Mouse (Mus musculus) midbrain, embryonic 14.5 days (tissue): ENCODE measurements around the gene Cfb. TPM values are rescaled to one million over a fixed set of nuclear protein-coding genes. Genes with fewer than 3 reads are reported as not detected.

Source experiments
- ATAC-seq: fragments of 200-750 bp; cut with Nextera tagmentation; 2 replicates; pipeline ENCODE4 v1.8.0; 2017; ENCODE audit warnings: moderate number of reproducible peaks, moderate library complexity; ENCODE audit not compliant: low FRiP score, low TSS enrichment
- DNase-seq: peaks from one replicate; pipeline ENCODE4 v3.0.0-alpha.2; 2015
- H3K27ac ChIP-seq: fragments of 300-500 bp; sonication (generic); replicated peaks from 2 replicates; pipeline ENCODE4 v1.5.1; 2014; ENCODE audit warnings: mild to moderate bottlenecking, low read depth, low read length, moderate library complexity
- H3K27me3 ChIP-seq: fragments of 300-500 bp; sonication (generic); 2 replicates; pipeline ENCODE4 v1.6.1; 2014; ENCODE audit warnings: low read length, control low read depth, mixed read lengths; ENCODE audit not compliant: control insufficient read depth, insufficient read depth
- H3K36me3 ChIP-seq: fragments of 300-500 bp; sonication (generic); 2 replicates; pipeline ENCODE4 v1.6.1; 2014; ENCODE audit warnings: low read length, control low read depth; ENCODE audit not compliant: control insufficient read depth, insufficient read depth
- H3K4me1 ChIP-seq: fragments of 300-500 bp; sonication (generic); 2 replicates; pipeline ENCODE4 v1.6.1; 2014; ENCODE audit warnings: mild to moderate bottlenecking, antibody characterized with exemption, low read length, control low read depth; ENCODE audit not compliant: control insufficient read depth, insufficient read depth
- H3K4me2 ChIP-seq: fragments of 300-500 bp; sonication (generic); 2 replicates; pipeline ENCODE4 v1.6.1; 2014; ENCODE audit warnings: mild to moderate bottlenecking, low read length, moderate library complexity
- H3K4me3 ChIP-seq: fragments of 300-500 bp; sonication (generic); replicated peaks from 2 replicates; pipeline ENCODE4 v1.5.1; 2014; ENCODE audit warnings: low read depth, low read length
- H3K9ac ChIP-seq: fragments of 300-500 bp; sonication (generic); replicated peaks from 2 replicates; pipeline ENCODE4 v1.6.1; 2014; ENCODE audit warnings: mild to moderate bottlenecking, low read length, moderate library complexity
- H3K9me3 ChIP-seq: fragments of 300-500 bp; sonication (generic); 2 replicates; pipeline ENCODE4 v1.6.1; 2016; ENCODE audit warnings: low read length, control low read depth, mixed read lengths; ENCODE audit not compliant: control insufficient read depth
- WGBS: fragments of 180-500 bp; shearing (Covaris S2); extraction: QIAGEN DNeasy Blood & Tissue Kit; methylation state at CpG from one replicate; pipeline ENCODE4 v1.1.7; 2014; 5-methylcytosine and 5-hydroxymethylcytosine counted together
- polyA plus RNA-seq: library from polyadenylated mRNA; unstranded; fragments of >200 nt; fragmentation: Nextera tagmentation; extraction: Ambion mirVana; gene quantifications from 2 replicates; pipeline ENCODE4 v1.2.1, GENCODE M21; 2014

Cfb gene
- polyA plus RNA-seq, 1 experiment from 2014 or later: 3.0 TPM

DNA sequence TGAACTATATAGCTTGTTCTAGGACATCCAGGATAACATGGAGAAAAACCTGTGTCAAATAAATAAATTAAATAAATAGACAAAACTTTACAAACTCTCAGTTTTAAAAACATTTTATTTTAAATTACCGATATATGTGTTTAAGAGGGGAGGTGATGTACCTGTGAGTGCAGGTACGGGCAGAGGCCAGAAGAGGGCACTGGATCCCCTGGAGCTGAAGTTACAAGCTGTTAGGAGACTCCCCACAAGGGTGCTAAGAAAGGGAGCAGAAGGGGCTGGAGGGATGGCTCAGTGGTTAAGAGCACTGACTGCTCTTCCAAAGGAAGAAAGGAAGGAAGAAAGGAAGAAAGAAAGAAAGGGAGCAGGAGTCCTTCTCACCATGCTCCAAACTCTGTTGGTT, 29.1 kb upstream of the Cfb start:
- Histone ChIP-seq H3K4me2 (no peak overlapping the region), H3K9ac (no peak overlapping the region), H3K36me3 (peaks cover 7% of the 10 kb centered on the region), H3K4me1 (peaks cover 20% of the 10 kb centered on the region), H3K27me3 (no peaks in the 10 kb centered on the region), H3K27ac (no peak overlapping the region), H3K9me3 (no peaks in the 10 kb centered on the region), H3K4me3 (no peak overlapping the region)
- DNase-seq (no peak), ATAC-seq (no peak)
- WGBS: 99% methylated on average over 2 of the region's 2 CpGs

DNA sequence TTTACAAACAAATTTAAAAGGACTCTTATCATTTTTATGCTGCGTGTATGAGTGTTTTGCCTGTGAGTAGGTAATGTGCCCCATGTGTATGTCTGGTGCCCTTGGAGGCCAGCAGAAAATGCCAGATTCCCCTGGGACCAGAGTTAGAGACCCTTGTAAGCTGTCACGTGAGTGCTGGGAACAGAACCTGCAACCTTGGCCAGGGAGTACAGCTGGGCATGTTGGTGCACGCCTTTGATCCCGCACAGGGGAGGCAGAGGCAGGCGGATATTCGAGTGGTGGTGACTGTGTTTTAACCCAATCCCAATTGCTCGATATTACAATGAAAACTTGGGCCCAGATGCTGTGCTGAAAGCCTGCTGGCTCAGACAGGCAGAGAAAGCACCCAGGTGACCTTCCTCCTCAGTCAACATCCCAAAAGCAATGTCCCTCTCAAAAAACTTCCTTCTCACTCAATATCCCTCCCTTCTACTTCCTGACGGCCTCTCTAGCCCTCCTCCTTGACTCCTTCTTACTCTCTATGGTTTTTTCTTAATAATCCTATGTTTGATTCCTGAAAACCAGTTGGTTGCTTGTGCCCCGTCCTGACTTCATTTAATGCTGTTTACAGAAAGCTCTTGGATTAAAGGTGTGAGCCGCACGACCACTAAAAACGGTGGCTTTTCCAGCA, 27.9 kb upstream of the Cfb start:
- Histone ChIP-seq H3K9ac (no peak overlapping the region), H3K27me3 (no peaks in the 10 kb centered on the region), H3K36me3 (no peaks in the 10 kb centered on the region), H3K4me3 (no peak overlapping the region), H3K27ac (no peak overlapping the region), H3K4me1 (peaks cover 8% of the 10 kb centered on the region; the same call in 1 of the 2 replicates), H3K9me3 (no peaks in the 10 kb centered on the region), H3K4me2 (no peak overlapping the region)
- ATAC-seq (no peak), DNase-seq (no peak)
- 86% methylated on average over 12 of the region's 12 CpGs for WGBS

DNA sequence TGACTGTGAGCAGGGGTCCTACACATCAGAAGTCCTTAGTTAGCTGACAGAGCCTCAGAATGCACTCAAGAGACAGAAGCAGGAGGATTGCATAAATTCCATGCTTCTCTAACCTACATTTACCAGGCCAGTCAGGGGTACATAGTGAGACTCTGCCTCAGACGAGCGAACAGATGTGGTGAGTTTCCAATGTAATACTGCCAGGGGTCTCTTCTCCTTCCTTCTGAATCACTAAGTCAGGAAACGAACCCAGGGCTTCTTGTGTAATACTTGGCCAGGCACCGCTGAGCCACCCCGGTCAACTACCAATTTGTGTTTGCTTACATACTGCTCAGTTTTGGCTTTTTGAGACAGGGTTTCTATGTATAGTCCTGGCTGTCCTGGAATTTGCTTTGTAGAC, 25.6 kb upstream of the Cfb start:
- ATAC-seq (no peak), DNase-seq (no peak)
- H3K27me3 ChIP-seq: no peaks in the 10 kb centered on the region
- H3K4me1 ChIP-seq: no peaks in the 10 kb centered on the region
- no peak overlapping the region for H3K4me2 ChIP-seq
- 82% methylated on average over 5 of the region's 5 CpGs for WGBS
- H3K4me3 ChIP-seq: no peak overlapping the region
- H3K9ac ChIP-seq: no peak overlapping the region
- H3K9me3 ChIP-seq: no peaks in the 10 kb centered on the region
- no peaks in the 10 kb centered on the region for H3K36me3 ChIP-seq
- H3K27ac ChIP-seq: no peak overlapping the region

DNA sequence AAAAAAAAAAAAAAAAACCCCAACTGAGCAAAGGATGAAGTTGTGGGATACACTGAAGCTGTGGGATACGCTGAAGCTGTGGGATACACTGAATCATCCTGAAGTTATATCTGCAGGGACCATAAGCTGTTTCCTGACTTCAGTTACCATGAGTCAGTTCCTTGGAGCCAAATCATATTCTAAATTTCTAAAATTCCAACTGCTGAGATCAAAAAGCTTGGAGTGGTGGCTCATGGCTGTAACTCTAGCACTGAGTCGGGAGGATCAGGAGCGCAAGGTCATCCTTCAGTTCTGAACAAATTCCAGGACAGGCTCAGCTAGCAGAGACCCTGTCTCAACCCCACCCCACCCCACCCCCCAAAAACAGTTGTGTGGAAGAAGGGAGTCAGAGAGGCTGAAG, 23.3 kb upstream of the Cfb start:
- no peak for DNase-seq

DNA sequence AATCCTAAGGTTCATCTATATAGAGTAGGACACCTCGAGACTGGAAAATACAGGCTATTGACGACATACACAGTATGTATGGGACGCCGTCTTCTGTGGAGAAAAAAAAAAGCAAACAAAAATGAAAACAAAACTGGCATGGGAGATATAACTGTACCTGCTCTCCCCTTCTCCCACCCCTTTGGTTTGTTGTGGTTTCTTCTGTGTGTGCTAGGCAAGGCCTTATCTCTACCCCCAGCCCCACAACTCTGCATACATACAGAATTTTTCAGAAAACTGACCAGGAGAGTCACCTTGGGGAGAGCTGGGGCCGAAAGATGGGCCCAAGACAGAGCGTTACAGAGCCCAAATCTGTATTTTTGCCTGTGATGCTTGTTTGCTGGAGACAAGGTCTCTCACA, 22.4 kb upstream of the Cfb start:
- Histone ChIP-seq H3K9ac (no peak overlapping the region), H3K4me3 (no peak overlapping the region), H3K36me3 (no peaks in the 10 kb centered on the region), H3K9me3 (no peaks in the 10 kb centered on the region), H3K4me2 (no peak overlapping the region), H3K27ac (no peak overlapping the region), H3K4me1 (no peaks in the 10 kb centered on the region), H3K27me3 (no peaks in the 10 kb centered on the region)
- 91% methylated on average over 6 of the region's 6 CpGs for WGBS
- no peak for DNase-seq
- ATAC-seq: no peak

More for the DNA sequence above, 23.3 kb upstream of the Cfb start:
- Histone ChIP-seq H3K4me1 (no peaks in the 10 kb centered on the region), H3K4me2 (no peak overlapping the region), H3K9ac (no peak overlapping the region), H3K27me3 (no peaks in the 10 kb centered on the region), H3K9me3 (no peaks in the 10 kb centered on the region), H3K27ac (no peak overlapping the region), H3K4me3 (no peak overlapping the region), H3K36me3 (no peaks in the 10 kb centered on the region)
- 89% methylated on average over 3 of the region's 3 CpGs for WGBS
- no peak for ATAC-seq

DNA sequence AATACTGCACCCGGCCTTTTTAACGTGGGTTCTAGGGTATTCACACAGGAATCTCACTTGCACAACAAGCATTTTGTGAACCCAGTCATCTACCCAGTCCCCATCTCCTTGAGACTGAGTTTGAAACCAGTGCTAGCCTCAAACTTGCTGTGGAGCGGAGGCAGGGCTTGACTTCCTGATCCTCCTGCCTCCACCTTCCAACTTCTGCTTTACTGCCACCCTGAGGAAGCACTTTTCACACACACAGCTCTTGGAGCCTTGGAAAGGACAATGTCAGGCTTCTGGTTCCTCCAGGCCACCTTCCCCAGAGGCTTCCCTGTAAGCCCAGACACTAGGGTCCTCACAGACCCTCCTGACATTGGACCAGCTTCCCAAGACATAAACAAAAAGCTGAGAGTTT, 21.0 kb upstream of the Cfb start:
- DNase-seq (no peak), ATAC-seq (no peak)
- Histone ChIP-seq H3K4me1 (no peaks in the 10 kb centered on the region), H3K27me3 (no peaks in the 10 kb centered on the region), H3K27ac (no peak overlapping the region), H3K4me2 (no peak overlapping the region), H3K9ac (no peak overlapping the region), H3K4me3 (no peak overlapping the region), H3K36me3 (no peaks in the 10 kb centered on the region), H3K9me3 (no peaks in the 10 kb centered on the region)
- WGBS: 74% methylated on average over 3 of the region's 3 CpGs

DNA sequence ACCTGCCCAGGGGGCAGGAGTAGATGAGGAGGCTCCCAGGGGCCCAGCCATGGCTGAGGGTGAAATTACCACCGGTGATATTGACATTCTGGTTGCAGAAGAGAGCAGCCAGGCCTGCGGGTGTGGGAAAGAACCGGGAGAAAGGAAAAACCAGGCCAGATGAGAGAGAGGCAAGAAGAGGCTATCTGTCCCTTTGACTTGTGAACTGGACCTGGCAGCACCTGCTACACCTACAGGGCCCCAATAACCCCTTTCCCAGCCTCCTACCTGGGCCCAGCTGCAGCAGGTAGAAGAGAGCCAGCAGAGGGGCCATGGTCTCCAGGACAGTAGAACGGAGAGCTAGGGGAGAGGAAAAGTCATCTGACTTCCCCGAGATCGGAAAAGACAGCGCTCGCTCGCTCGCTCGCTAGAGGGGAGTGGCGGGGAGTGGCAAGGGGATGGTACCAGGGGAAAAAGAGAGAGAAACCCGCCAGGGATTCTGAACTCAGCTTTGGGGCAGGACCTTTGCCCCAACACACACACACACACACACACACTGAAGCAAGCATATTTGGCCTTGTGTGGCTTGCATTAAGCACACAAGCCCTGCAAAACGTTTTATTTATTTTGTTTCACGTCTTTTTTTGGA, 19.5 kb upstream of the Cfb start, which contains the start of gene Gm20547:
Gm20547 (minus strand) TSS at position 360 of the 628 bp plus-strand sequence.
- ATAC-seq: no peak
- Histone ChIP-seq H3K9me3 (no peaks in the 10 kb centered on the region), H3K4me2 (no peak within 1 kb of the TSS), H3K4me3 (no peak within 1 kb of the TSS), H3K27me3 (no peaks in the 10 kb centered on the region), H3K36me3 (no peaks in the 10 kb centered on the region), H3K27ac (no peak within 1 kb of the TSS), H3K4me1 (no peaks in the 10 kb centered on the region), H3K9ac (no peak within 1 kb of the TSS)
- no peak for DNase-seq
- 5% methylated on average over 15 of the region's 15 CpGs for WGBS

DNA sequence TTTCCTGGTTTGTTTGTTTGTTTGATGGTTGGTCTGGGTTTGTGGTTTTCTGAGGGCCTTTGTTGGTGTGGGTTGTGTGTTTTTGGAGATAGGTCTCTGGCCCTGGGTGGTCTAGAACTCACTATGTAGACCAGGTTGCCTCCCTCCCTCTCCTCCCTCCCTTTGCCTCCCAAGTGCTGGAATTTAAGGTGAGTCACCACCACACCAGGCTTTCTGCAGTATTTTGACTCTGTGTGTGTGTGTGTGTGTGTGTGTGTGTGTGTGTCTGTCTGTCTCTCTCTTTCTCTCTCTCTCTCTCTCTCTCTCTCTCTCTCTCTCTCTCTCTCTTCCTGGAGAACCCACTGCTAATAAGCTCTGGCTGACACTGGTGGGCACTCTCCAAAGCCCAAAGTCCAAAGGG, 18.8 kb upstream of the Cfb start:
- Histone ChIP-seq H3K9me3 (no peaks in the 10 kb centered on the region), H3K4me1 (no peaks in the 10 kb centered on the region), H3K9ac (no peak overlapping the region), H3K27me3 (no peaks in the 10 kb centered on the region), H3K36me3 (no peaks in the 10 kb centered on the region), H3K27ac (no peak overlapping the region), H3K4me3 (no peak overlapping the region), H3K4me2 (no peak overlapping the region)
- ATAC-seq (no peak), DNase-seq (no peak)

DNA sequence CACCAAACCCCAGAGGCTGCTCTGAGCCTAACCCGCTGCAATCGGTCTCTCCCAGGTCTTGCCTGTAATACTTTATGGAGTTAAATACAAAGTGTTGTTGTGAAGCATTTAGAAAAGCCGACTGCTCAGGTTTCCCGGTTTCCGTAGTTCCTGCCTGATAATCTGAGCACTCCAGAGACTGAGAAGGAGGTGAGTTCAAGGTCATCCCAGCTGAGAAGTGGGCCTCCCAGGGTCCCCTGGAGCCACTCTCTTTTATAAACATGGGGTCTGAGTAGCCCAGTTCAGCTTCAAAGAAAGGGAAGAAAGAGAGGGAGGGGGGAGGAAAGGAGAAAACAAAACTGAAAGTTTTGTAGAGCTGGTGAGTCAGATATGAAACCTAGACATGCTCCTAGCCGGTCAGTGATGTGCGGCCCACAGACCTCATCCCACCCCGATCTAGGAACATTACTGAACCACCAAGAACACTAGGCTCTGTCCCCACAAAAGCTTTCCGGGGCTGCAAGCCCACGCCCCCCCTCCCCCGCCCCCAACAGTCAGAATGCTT, 17.1 kb upstream of the Cfb start, which contains the start of gene Zbtb12:
Zbtb12 (plus strand) TSS at position 148 of the 544 bp plus-strand sequence.
- Histone ChIP-seq H3K27me3 (no peaks in the 10 kb centered on the region), H3K4me2 (no peak within 1 kb of the TSS), H3K9me3 (no peaks in the 10 kb centered on the region), H3K9ac (no peak within 1 kb of the TSS), H3K27ac (no peak within 1 kb of the TSS), H3K4me3 (no peak within 1 kb of the TSS), H3K36me3 (no peaks in the 10 kb centered on the region), H3K4me1 (no peaks in the 10 kb centered on the region)
- WGBS: 72% methylated on average over 11 of the region's 11 CpGs
- DNase-seq (no peak), ATAC-seq (no peak)
